Mouse (Mus musculus) heart, postnatal 14 days (tissue): ENCODE data around the gene Rora. TPM values are rescaled to one million over a fixed set of nuclear protein-coding genes. Genes with fewer than 3 reads are reported as not detected.

Experiments used
- DNase-seq, 2 experiments: peaks; one replicate each; pipeline ENCODE4 v3.0.0; 2021 to 2022
- intact Hi-C: fragments of 180-260 bp; cut with DNase I; formaldehyde crosslinking; loops from one replicate; pipeline ENCODE4 v1.15.1; 2025
- total RNA-seq, 2 experiments: library from RNA; stranded (reverse); gene quantifications; 2 replicates each; pipeline ENCODE4 v1.2.3; 2021

Rora gene
- total RNA-seq, 2 experiments from 2014 or later: 23.3 to 32.9 TPM

DNA sequence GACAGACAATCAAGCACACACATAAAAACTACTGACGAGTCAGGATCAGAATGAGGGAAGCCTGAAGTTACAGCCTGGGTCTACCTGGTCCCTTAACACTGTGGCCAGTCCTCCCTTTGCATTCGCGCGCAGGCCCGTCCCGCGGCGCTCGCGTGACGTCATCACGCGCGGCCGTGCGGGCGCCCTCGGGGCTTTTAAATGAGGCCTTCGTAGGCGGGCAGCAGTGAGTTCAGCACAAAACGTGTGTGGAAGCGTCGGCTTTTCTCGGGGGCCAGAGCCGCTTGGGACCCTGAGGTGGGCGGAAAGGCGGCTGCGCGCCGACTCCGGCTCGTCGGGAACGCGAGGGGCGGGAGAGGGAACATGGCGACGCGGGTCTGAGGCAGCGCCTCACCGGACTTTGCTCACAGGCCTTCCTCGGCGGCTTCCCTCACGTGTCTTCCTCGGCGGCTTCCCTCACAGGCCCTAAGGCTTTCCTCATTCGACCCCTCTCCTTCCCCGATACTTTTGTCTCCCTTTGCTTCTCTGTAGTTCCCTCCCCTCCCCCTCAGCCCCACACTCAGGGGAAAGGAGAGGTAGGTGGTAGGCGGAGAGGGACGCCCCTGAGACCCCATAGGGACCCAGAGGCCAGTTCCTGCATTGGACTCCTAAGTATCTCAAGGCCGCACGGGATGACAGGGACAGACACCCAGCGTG, 744.3 kb downstream of the Rora start, which contains the start of gene Ice2:
Gene Ice2, plus strand, starts transcription at position 147 of the 693 bp plus-strand sequence.
- DNase-seq: peak; percentile 77 to 85
- intact Hi-C loops: no loop called here

DNA sequence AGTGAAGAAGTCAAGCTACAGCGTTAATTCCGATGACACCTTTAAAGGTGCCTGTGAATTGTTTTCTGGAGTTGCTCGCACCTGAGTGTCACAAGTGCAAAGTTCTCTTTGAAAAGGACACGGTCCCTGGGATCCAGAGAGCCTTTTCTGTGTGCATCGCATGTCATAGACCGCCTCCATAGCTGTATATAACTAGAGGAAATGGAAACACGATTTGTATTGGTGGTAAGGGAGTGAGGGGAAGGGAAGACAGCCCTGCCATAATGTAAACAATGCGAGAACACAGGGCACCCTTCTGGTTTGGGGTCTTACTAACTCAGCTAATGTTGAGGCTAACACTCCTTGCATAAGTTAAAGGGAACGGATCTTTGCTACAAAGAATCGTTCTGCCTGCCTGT, 744.9 kb downstream of the Rora start:
- intact Hi-C loops: no loop called here

DNA sequence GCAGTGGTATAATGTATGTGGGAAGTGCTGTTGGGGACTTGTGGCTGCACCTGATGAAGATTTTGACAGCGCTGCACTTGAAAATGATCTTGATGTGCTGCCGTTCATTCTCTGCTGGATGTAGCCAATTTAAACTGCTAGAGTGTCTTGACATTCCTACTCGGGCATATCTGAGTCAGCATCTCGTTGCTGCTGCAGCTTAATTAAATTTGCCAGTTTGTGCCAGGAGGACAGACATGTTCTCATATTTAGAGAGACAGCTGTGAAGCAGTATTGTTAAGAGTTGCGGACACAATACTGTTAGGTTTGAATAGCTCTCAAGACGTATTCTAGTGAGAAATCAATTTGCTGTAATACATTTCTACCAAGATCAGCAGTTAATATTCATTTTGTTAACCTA, 751.1 kb downstream of the Rora start:
- intact Hi-C loops: no loop called here
- DNase-seq: no peak

More for the DNA sequence above, 744.9 kb downstream of the Rora start:
- DNase-seq: no peak

DNA sequence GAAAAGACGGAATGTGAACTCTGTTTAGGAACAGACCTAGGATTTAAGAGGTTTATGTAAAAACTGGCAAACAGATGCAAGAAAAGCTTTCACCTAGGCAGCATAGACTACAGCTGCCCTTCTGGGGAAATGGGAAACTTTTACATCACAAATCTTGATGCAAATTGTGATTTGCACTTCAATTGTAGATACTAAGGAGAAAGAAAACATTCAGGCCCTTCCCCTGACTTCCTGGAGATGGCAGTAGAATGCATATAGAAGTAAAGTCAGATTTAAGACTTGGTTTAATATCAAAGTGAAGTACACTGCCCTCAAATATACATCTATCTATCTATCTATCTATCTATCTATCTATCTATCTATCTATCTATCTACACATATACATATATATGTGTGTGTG, 765.9 kb downstream of the Rora start:
- peak in 1 of 2 experiments; percentile 21 for DNase-seq
- intact Hi-C loops: loop anchor here (2.0 kb wide), 1 partner anchor 61 kb away; no protein-coding TSS in a partner anchor

DNA sequence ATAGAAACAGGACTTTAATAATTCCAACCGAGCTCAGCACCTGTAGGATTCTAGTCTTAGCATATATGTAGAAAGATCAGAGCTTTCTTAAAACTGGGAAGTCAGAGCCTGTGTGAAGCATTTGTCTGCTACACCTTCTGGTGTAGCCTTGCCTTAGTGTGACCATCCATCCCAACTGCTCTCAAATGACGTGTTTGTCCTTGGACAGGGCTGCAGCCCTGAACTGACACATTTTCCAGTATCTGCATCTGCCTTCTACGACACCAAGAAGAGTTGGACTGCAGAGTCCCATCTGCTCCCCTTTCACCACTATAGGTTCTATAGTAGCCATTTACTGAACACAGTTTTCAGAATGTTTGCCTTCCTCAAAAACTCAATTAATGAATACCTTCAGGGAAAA, 776.9 kb downstream of the Rora start:
- intact Hi-C loops: no loop called here
- DNase-seq: no peak

DNA sequence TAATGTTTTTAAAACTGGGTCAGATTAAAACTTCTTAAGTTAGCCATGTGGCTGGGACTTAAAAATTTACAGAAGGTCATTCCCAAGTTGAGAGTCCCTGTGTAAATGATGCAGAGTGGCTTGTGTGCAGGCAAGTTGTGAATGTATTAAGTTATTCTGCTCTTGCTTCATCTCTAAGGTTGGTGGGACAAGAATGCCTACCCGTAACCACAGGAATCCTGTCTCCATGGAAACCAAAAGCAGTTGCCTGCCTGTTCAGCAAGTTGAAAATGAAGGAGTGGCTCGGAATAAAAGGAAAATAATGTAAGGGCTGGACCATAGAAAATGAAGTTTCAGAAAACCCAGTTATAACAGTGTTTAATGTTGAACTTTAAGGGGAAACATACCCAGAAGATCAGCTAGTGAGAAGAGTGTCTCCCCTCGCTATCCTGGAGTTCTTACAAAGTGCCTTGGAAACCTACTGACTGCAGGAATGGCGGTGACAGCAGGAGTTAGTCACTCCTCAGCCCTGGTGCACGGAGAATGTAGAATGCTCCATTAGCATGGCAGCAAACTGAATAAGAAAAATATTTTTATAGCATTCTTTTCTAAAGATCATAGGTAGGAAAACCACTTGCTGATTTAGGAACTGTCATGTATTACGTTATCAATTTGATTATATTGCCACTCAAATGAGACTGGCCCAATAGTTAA, 778.4 kb downstream of the Rora start:
- intact Hi-C loops: no loop called here
- no peak for DNase-seq

GRCm38 (mm10) chr9:69435194-69435593, 781.6 kb downstream of the Rora start:
- no peak for DNase-seq
- intact Hi-C loops: no loop called here

DNA sequence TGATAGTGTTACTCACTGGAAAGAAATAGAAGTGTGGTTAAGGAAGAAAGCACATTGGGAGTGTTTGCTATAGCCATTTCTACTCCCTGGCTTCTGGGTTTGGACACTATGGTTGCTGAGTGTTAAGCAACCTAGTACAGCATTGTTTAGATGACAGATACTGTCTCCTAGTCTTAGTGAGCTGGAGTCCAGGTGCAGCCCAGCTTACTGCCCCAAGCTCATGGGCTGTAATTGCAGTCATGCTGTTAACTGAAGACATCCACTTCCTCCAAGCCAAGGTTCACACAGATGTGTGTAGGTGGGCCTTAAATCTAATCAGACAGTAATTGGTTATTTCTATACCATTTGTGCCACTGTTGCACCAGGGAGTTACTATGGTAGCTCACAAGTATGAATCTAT, 782.1 kb downstream of the Rora start:
- intact Hi-C loops: no loop called here
- DNase-seq: no peak
